Mouse (Mus musculus) cortical plate, adult 2 months (tissue): ENCODE measurements around the gene Rxra.

ENCODE experiments used
- CTCF ChIP-seq: fragments of 200-500 bp; IDR thresholded peaks from 2 replicates; pipeline ENCODE4 v1.5.1; 2011; ENCODE audit warnings: mild to moderate bottlenecking, control low read depth, low read length; ENCODE audit not compliant: insufficient read depth; ENCODE audit errors: extremely low read depth
- POLR2A ChIP-seq: fragments of 200-500 bp; IDR thresholded peaks from 2 replicates; pipeline ENCODE4 v1.6.1; 2011; ENCODE audit warnings: mild to moderate bottlenecking, low read length, control low read depth; ENCODE audit not compliant: insufficient read depth; ENCODE audit errors: extremely low read depth

DNA sequence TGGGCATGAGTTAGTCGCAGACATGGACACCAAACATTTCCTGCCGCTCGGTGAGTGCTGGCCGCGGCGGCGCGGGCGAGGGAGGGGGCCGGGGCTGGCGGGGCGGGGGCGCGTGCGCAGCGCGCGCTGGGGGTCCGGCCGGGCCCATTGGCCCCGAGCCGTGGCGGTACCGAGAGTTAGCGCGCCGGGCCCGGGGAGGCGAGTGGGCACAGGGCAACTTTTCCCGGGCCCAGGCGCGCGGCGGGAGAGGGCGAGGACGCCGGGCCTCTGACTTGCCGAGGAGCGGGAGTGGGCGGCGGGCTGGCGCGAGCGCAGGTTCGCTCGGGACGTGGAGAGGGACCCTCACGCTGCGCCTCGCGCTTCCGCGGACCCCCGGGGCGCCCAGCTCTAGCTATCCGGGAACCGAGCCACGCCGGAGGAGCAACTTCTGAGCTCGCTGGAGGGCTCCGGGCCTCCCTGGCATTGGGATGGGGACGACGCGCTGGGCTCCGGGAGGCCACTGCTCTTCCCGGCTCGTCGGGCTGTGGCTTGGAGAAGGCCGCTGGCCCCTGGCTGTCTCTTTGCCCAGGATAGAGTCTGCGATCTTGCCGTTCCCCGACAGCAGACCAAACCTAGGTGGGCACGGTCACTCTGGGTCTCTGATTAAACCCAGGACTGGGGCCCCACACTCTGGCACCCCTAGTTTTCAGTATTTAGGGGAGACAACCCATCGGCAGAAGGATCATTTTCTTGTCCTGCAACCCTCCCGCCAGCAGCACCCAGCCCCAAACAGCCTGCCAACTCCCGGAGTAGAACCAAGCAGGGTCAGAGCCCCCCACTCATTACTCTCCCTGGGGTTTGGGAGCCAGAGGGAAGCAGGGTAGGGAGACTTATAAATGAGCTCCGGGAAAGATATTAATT is 1.4 kb downstream of the Rxra start:
- no peak for TF ChIP-seq POLR2A
- TF ChIP-seq CTCF, result no peak
